Mouse (Mus musculus): Measurements from ENCODE around the gene Rptor. TPM values are rescaled to one million over a fixed set of nuclear protein-coding genes. Genes with fewer than 3 reads are reported as not detected.

Rptor gene
- polyA plus RNA-seq (2017; shearing (Covaris generic)) = 11.0 TPM

GRCm38 (mm10) chr11:119602763-119603526, at the start of gene Rptor:
Gene Rptor (plus strand): TSS chr11:119602905.

GRCm38 (mm10) chr11:119913291-119913934, 310.7 kb downstream of the Rptor start, which contains the start of gene Chmp6:
Gene Chmp6 (plus strand): TSS chr11:119913441.

GRCm38 (mm10) chr11:119942727-119943427, 340.2 kb downstream of the Rptor start, which contains the start of gene Baiap2:
Gene Baiap2 (plus strand): TSS chr11:119942763.

Other genes starting within 250 kb of the Rptor start
- gene Sgsh, start 247.4 kb upstream of the Rptor start, polyA plus RNA-seq (2017; shearing (Covaris generic)) = 28.7 TPM
- 21.9 TPM for gene Slc26a11, start 247.3 kb upstream of the Rptor start, polyA plus RNA-seq (2017; shearing (Covaris generic))
- gene Rnf213, start 209.8 kb upstream of the Rptor start, polyA plus RNA-seq (2017; shearing (Covaris generic)) = 24.0 TPM
- 34.9 TPM for gene Endov, start 111.6 kb upstream of the Rptor start, polyA plus RNA-seq (2017; shearing (Covaris generic))
- gene Nptx1, start 55.2 kb upstream of the Rptor start, polyA plus RNA-seq (2017; shearing (Covaris generic)) = not detected

Measured in CD4-positive, CD25-positive, alpha-beta regulatory T cell, adult 9 weeks (primary cell).